Mouse (Mus musculus): ENCODE results near the gene Lman1l.
A peak's percentile ranks its signal among the peaks of the same experiment; 100 is the strongest.

Gene Lman1l

DNA sequence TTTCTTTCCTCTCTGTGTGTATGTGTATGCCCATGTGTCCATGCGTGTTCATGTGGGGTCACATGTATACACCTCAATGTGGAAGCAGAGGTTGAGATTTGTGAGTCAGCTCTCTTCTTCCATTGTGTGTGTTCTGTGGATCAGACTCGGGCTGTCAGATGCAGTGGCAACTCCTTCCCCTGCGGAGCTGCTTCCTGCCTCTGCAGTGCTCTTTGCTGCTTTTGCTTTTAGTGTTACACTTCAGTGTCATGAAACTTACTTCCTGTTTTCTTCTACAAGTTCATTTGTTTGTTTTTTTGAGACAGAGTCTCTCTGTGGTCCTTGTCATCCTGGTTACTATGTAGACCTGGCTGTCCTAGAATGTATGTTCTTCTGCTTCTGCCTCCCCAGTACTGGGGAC is 35.6 kb downstream of the Lman1l start:
- no peak for DNase-seq (ENCODE audit: low spot score in 2 of 2)

DNA sequence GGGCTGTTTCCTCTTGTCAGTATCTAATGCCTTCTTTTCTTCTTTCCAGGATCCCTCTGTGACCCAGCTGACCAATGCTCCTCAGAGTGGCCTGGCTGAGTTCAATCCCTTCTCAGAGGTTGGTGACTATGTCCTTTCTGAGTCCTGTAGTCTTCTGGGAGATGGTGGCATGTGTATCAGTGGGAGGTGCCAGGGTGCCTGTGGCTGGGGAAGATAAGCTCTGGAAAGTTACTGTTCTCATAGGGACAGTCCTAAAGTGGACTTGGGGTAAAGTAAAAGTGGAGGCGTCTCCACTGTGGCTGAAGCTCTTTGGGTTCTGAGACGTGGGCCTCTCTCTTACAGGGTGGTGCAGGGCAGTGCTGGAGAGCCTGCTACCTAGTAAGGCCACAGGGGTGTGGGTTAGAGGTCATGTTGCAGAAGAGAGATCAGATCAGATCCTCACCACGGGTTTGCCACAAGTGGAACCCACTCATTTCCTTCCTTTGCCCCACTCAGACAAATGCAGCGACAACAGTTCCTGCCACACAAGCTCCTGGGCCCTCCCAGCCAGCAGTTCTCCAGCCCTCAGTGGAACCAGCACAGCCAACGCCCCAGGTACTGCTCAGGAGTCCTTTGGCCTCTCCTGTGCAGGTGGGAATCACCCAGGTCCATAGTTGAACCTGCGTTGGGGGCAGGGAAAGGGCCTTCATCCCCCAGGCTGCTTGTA is 43.3 kb downstream of the Lman1l start:
- no peak for DNase-seq (ENCODE audit: low spot score in 2 of 2)

DNA sequence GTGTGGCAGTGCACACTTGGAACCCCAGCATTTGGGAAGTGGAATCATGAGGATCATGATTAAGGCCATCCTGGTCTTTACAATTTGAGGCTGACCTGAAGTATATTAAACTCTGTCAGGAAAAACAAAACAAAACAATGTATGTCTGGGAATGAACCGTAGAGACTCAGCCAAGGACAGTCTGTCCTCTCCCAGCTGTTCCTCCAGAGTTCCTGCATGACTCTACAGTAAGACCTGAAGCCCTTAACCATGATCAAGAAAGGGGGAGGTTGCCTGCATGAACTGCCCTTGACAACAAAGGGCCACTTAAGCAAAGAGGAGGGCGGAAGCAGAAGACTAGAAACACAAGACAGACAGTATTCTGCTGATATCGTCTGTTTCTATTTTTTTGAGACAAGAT is 45.0 kb downstream of the Lman1l start:
- DNase-seq (ENCODE audit: low spot score in 2 of 2) = no peak

DNA sequence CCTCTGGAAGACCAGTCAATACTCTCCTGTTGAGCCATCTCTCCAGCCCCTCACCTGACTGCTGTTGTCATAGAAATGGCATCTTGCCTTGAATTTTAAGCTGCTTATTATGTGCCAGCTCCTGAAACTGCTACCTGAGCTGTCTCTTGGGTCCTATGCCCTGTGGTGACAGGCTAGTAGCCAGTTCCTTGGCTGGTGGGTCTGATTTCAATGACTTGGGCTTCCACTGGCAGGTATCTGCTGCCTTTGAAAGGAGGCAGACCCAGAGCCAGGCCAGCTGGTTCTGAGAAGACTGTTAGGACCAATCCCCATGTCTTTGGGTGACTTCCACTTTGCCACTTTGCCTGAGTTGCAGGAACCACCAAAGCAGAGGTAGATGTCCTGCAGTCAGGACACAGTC is 46.2 kb downstream of the Lman1l start:
- no peak for DNase-seq (ENCODE audit: low spot score in 2 of 2)

DNA sequence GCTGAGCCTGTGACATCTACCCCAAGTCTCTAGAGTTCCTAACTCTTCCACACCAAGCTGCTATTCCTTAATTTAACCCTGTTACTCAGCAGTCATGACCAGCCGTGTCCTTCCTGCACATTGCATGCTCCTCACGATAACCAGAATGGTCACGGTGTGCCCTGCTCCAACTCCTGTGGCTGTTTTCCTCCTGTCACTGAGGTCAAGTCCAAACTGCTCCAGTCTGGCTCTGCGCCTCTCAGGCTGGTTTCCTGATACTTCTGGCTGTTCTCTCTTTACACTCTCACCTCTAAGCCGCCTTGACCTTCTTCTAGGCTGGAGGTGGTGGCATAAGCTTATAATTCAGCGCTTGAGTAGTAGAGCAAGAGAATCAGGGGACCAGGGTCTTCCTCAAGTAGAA is 52.1 kb downstream of the Lman1l start:
- DNase-seq (ENCODE audit: low spot score in 2 of 2) = no peak

DNA sequence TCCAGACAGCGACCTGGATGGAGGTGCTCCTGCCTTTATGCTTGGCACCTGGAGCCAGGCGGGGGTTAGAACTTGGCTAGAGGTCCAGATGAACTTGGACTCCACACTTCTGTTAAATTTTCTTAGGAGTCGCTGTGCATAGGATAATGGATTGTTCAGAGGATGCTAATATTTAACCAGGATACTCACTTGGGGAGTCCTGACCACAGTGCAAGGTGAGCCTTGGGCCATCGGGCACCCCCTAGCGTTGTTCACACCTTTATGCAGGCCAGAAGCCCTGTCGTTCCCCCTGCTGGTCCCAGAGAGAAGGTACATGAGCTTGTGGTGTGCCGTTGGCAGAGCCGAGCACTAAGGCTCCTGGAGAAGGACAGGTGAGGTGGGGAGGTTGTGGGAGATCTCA is 53.7 kb downstream of the Lman1l start:
- DNase-seq (ENCODE audit: low spot score in 2 of 2) = no peak

DNA sequence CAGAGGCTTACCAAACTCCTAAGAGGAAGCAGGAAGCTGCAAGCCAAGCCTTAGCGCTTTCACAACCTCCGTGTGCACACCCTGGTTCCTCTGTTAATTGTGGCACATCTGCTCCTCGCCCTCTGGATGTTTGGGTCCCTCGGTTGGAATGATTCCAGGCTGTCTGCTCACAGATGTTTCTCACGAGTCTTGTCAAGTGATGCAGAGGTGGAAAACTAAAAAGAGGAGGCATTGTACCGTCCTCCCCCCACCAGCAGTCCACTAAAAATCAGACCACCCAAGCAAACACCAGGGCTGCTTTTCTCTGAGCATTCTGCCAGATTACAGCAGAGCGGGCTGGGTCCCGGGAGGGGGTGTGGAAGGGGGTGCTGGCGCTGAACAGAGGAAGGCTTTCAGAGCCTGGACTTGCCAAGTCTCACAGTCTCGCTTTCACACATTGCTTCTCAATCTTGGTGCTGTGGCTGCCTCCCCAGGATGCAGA is 54.8 kb downstream of the Lman1l start:
- peak in 1 of 2 experiments; percentile 32 for DNase-seq (ENCODE audit: low spot score in 2 of 2)

DNA sequence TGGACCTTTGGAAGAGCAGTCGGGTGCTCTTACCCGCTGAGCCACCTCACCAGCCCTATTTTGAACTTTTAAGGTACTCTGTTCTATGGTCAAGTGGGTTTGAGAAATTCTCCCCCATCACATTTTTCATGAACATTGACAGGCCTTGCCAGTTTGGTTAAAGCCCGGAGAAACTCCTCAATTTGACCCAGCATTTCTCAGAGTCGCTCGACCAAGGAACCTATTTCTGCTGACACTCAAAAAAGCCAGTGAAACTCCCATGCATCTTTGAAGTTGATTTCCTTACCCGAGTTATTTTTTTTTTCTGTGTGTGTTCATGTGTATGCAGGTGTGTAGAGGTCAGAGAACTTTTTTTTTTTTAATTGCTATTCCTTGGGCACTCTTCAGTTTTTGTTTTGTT is 56.0 kb downstream of the Lman1l start:
- no peak for DNase-seq (ENCODE audit: low spot score in 2 of 2)

DNA sequence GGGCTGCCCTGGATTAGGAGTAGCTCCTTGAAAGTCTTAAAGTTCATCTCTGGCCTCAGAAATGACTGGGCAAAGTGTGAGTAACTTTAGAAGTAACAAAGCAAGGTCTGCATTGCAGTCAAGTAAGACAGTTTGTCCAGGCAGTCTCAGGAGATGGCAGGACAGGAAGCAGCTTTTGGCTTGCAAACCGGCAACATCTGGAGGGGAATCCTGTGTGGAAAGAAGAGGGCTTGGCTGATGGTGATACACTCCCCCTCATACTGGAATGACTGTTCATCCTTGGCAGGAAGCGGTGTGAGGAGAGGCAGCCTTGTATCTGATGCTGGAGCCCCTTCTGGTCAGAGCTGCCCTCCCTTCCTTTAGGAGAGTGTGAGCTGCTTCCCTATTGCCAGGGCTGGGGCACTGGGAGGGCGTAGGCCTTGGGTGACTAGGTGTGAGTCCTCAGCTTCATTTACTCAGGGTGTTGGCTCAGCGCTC is 57.6 kb downstream of the Lman1l start:
- peak in 1 of 2 experiments; percentile 36 for DNase-seq (ENCODE audit: low spot score in 2 of 2)

DNA sequence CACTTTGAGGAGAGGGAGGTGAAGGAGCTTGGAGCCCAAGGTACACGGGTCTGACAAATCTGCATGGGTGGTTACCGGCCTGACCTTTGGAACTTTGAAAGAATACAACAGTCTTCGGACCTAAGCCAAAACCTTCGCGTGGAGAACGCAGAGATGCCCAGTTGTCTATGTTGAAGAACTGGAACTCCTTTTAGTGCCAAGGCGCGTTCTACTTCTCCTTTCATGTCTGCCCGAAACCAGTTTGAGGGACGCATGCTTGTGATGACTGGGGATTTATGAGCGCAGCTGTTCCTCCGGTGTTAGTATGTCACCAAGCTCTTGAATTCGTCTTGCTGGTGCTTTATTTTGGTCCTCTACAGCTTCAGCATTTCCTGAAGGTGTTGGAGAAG is 58.9 kb downstream of the Lman1l start:
- no peak for DNase-seq (ENCODE audit: low spot score in 2 of 2)

DNA sequence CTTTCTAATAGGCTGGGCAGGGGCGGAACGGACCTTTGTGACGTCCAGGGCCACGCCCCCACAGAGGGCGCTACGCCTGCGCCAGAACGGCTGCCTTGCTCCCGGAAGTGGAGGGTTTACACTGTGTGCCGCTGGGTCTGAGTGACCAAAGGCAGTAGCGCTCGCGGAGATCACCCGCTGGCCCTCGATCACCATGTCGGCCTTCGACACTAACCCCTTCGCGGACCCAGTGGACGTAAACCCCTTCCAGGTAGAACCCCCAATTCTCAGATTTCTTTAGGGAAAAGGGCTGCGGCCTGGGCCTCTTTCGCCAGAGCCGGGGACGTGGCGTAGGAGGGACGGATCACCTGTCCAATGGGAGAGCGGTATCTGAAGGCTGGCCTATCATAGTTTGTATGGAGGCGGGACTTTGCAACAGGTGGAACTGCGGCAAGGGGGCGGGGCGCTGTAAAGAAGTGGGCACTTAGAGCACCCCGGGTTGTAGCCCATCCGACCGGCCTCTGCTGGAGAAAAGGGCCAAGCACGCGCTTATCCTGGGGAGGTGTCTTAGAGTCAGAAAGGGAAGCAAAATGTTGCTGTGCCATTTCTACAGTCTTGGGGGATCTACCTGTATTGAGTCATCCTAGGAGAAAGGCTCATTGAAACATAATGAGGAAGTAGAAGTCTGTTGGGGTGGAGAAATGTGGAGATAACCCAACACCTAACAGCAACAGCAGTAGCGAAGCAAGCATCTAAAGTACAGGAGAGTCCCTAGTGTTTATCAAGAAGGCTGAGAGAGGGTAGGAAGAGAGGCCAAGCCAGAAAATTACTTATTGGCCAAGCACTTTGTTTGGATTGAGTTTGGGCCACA is 59.5 kb downstream of the Lman1l start, which contains the start of gene Scamp2:
Scamp2 (plus strand) TSS at position 83 of the 850 bp plus-strand sequence.
- peak; percentile 94 for DNase-seq (ENCODE audit: low spot score in 2 of 2)

DNA sequence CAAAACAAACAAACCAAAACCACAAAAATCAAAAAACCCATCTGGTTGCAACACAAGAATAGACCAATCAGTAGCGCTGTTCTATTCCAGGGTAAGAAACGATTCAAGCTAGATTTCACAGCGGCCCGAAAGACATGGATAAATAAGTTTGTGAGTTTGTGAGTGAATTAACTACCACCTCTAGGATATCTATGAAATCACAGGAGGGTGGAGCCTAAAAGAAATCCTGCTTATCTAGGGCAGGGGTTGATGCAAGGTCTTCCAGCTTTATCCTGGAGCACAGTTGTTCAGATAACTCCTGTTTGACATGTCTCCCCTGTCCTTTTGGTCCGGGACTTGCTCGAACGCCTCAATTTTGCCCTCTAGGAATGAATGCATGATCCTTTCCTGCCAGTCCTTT is 60.3 kb downstream of the Lman1l start:
- no peak for DNase-seq (ENCODE audit: low spot score in 2 of 2)

DNA sequence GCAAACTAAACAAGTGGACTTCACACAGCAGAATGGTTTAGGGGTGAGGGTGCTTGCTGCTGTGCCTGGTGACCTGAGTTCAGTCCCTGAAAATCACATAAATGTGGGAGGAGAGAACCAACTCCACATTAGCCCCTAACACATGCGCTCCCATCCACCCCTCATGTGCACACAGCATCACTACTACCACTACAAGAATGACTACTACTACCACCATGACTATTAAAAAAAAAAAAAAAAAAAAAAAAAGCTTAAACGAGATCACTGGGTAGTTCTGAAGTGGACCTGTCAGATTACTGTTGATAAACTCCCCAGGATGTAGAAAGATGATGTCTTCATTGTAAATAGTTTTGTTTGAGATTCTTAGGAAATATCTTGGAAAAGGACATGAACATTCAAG is 61.0 kb downstream of the Lman1l start:
- DNase-seq (ENCODE audit: low spot score in 2 of 2) = no peak

DNA sequence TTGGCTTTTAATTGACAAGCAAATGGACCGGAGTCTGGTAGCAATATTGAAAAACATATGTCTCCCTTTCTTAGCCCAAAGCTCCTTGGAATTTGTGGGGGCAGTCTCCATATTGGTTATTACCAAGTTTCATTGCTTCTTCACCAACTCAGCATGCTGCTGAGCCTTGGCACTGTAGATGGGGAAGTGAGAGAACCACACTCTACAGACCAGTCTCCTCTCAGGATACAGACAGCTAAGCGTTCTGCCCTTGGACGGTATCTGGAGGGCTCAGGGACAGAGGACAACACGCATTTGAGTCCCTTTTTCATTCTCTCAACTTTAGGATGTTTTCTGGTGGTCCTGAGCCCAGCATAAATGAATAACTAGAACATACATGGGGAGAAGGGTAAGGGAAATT is 61.9 kb downstream of the Lman1l start:
- no peak for DNase-seq (ENCODE audit: low spot score in 2 of 2)

DNA sequence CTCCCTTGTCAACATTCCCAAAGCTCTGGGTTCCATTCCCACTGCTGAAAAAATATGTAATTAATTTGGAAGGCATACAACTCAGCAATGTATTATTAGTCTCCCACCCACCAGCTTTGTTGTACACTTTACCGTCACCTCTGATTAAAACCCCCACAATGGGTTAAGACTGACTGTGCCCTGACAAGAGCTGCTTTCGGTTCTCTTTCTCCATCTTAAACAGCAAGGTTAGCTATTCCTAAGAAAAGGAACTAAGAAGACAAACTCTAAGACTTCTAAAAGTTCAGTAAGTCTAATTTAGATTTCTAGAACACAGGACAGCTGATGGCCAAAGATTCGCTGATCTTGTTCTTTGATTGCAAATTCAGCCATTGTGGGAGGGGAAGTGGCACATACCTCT is 63.4 kb downstream of the Lman1l start:
- DNase-seq (ENCODE audit: low spot score in 2 of 2) = no peak

All from urinary bladder, postnatal 36 days (tissue).